Mouse (Mus musculus) lung, postnatal 25 days (tissue): ENCODE measurements around the gene Ubxn10.
A peak's percentile ranks its signal among the peaks of the same experiment; 100 is the strongest.

Experiments used
- DNase-seq: peaks from one replicate; pipeline ENCODE4 v3.0.0; 2022; ENCODE audit warnings: low spot score

Gene Ubxn10

DNA sequence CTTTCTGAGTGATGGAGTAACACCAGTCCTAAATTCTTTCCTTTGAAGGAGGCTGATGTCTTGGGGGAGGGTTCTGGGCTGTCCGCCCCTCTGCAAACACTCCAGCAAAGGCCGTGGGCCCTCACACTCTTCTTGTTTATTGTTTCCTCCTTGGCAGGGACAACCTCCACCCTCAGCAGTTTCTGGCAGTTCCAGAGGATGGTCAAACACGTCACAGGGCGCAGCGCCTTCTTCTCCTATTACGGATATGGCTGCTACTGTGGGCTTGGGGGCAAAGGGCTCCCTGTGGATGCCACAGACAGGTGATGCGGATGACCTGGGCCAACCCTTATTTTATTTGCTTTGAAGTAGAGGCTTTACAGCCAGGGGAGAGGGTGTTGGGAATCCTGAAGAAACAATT lies 2.9 kb downstream of the Ubxn10 start:
- no peak for DNase-seq

- DNase-seq: peak; percentile 70
Observed at GRCm38 (mm10) chr4:138729018-138729703, 7.8 kb downstream of the Ubxn10 start.

GRCm38 (mm10) chr4:138725751-138726150 lies 11.2 kb downstream of the Ubxn10 start:
- DNase-seq: no peak

GRCm38 (mm10) chr4:138725127-138725461 lies 11.9 kb downstream of the Ubxn10 start:
- peak; percentile 79 for DNase-seq

- no peak for DNase-seq
Observed at GRCm38 (mm10) chr4:138724354-138725126, 12.4 kb downstream of the Ubxn10 start, which contains the start of gene Pla2g2c. Gene Pla2g2c, plus strand, starts transcription at chr4:138724792.

GRCm38 (mm10) chr4:138723493-138724281 lies 13.3 kb downstream of the Ubxn10 start:
- DNase-seq: no peak

- no peak for DNase-seq
Observed at GRCm38 (mm10) chr4:138719264-138719596, 17.7 kb downstream of the Ubxn10 start.

DNA sequence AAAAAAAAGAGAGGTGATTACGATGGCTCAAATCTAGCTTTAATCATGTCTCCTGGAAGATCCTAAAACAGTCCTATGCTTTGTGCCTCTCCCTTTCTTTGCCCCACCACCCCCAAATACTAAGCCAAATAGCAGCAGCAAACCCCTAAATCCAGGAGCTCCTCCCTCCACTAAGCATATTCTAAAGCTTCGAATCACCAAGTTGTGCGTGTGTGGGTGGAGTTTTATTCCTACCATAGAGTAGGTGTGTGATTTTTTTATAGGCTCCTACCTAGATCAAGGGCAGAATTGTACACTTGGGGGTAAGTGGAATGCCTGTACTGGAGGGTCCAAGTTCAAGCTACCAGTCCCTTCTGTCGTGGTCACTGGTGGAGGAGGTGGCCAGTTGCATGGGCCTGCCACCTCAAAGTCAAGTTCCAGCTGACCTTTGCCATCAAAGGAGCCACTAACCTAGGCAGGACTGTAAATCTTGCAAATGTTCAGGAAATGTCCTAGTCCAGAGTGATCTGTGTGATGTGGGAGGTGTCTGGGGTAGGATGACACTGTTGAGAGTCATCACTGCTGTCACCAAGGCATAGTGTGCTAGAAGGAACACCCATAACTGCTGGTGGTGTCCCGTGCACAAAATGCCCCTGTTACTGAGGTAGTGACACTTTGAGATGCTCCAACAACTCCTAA lies 18.2 kb downstream of the Ubxn10 start:
- no peak for DNase-seq

DNA sequence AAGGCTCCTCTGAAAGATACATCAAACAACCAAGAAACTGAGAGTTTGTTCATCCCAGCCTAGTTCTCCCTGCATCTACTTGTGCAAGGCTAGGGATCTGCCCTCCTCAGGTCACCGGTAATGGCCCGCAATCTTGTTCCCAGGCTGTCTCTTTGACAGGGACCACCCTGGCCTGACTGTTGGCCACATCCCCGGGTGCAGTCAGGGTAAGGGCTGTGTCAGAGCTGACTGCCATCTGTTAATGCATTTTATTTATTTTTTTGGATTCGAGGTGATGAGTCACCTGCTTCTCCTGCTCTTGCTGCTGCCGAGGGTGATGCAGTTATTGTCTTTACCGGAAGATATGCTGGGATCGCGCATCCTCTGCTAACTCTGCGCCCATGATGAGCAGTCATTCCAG lies 20.3 kb downstream of the Ubxn10 start:
- DNase-seq: no peak

DNA sequence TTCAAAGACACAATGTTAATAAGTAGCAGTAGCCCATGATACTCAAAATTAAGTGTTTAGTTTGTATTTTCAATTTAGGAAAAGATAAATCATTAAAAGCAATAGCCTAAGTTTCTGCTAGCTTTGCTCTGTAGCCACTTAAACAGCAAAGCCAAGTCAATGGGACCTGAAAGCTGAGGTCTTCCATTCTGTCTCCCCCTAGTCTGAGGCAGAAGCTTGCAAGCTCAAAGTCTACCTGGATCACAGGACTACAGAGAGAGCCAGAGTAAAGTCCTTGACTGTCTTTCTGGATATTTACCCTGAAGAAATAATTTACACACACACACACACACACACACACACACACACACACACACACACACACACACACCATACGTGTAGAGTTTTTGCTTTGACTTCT lies 22.8 kb downstream of the Ubxn10 start:
- DNase-seq: no peak

DNA sequence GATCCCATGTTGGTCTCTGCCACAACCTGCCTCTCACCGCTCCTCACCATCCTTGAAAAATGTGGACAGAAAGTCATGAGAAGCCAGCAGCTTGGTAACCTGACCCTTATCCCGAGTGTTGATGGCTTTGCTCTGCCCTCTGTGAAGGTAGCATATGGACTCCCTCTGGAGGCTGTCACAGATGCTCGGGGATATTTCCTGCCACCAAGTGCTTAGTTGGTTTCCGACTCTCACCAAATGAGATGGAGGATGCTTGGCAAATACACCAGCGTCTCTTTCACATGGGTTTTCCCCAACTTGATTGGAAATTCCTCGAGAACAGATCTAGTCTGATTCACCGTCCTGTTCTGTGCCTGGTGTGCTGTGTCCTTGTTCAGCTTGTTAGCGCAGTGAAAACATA lies 24.3 kb downstream of the Ubxn10 start:
- no peak for DNase-seq

DNA sequence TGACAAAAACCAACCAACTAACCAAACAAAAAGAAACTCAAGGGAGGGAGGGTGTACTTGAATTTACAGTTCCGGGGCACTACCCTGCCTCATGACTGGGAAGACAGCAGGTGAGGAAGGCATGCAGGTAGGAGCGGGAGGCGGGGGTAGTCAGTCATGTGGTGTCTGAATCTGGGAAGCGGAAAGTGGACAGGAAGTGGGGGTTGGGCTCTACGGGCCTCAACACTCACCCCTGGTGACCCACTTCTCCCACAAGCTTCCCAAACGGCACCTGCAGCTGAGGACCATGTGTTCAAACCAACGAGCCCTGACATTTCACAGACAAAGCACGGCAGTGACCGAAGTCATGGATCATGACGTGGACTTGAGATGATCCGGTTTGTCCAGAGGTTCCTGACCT lies 24.9 kb downstream of the Ubxn10 start:
- DNase-seq: no peak

- no peak for DNase-seq
Observed at GRCm38 (mm10) chr4:138711051-138711820, 25.7 kb downstream of the Ubxn10 start.

- no peak for DNase-seq
Observed at GRCm38 (mm10) chr4:138710633-138711032, 26.3 kb downstream of the Ubxn10 start.

DNA sequence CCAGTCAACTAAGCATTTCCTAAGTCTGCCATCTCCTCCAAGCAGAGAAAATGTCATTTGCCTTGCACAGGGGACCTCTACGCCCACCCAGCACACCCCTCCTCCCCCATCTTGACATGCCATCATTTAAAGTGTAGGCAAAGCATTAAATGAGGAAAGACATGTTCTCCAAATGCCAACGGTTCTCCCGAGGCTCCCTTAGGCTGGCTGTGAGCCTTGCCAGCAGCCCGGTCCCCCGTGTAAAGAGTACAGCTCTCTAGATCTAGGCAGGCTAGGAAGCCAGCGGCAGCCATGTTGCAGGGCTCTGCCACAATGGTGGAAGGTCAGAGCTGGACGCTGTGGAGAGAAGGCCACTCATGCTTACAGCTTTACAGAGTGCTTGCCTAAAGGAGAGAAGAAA lies 27.0 kb downstream of the Ubxn10 start:
- DNase-seq: no peak

- no peak for DNase-seq
Observed at GRCm38 (mm10) chr4:138709246-138709645, 27.7 kb downstream of the Ubxn10 start.

- peak; percentile 67 for DNase-seq
Observed at GRCm38 (mm10) chr4:138708636-138709035, 28.3 kb downstream of the Ubxn10 start.

DNA sequence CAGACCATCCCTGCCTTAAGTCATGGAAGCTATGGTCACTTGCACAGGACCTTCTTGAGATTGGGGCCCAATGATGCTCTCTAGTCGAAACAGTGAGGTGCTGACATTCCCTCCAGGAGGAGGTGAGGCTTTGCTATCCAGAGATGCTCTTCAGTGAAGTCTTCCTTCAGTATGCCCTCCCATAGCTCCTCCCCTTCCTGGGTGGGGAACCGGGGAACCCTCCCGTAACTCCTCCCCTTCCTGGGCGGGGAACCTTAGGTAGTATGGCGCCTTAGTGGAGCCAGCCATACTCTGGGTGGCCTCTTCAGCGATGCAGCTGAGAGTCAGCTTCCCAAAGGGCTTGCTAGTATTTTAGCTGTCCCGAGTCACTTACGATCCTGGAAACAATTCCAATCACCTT lies 30.3 kb downstream of the Ubxn10 start:
- no peak for DNase-seq

GRCm38 (mm10) chr4:138704169-138704568 lies 32.8 kb downstream of the Ubxn10 start:
- DNase-seq: no peak

GRCm38 (mm10) chr4:138703591-138703990 lies 33.4 kb downstream of the Ubxn10 start:
- DNase-seq: no peak

DNA sequence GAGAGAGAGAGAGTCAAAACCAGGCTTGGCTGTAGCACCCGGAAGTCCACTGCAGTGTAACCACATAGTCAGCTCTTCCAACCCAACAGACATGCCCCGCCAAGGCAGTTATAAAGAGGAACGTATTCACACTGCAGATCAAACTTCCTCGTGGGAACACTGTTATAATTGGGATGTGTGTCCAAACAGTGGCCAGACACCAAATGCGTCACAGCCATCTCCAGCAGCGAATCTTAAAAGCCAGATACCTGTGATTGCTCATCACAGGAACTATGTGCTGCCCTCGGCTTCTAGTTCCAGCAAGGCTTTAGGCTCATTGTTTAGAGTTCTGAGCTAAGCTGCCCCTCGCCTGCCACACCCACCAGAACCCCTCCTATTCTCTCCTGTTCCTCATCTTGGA lies 34.4 kb downstream of the Ubxn10 start:
- no peak for DNase-seq

DNA sequence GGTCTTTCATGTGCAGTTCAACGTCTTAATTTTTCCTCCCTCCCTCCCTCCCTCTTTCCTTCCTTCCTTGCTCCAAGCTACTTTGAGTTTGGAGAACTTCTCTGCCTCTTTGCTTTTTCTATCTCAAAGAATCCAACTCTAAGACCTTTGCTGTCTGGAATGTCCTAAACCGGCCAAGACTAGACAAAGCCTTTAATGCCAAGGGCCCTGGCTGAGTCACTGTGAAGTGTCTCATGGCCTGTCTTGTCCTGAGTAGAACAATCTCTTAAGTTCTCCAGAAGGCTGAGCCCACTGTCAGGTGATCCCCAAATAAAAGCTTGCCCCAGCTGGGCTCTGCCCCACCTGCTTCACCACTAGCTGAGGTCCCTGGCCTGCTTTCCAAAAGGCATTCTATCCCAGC lies 34.9 kb downstream of the Ubxn10 start:
- no peak for DNase-seq
